Mouse (Mus musculus) left cerebral cortex, postnatal 4 days (tissue): ENCODE results near the gene Gnb4. TPM values are rescaled to one million over a fixed set of nuclear protein-coding genes. Genes with fewer than 3 reads are reported as not detected.

Experiments
- total RNA-seq, 2 experiments: library from RNA; stranded (reverse); gene quantifications; 2 replicates each; pipeline ENCODE4 v1.2.3; 2021

The Gnb4 gene
- total RNA-seq, 2 experiments from 2014 or later = 148 to 154 TPM

Other genes with a start within 250 kb of the Gnb4 start
- 10 to 100 TPM; 54.1 to 62.3 TPM for gene Pik3ca, start 218.9 kb downstream of the Gnb4 start, total RNA-seq
- gene Kcnmb3, start 124.4 kb downstream of the Gnb4 start, total RNA-seq = under 1 TPM in 1 of 2 experiments, not detected in 1; 0.60 TPM
- 10 to 100 TPM; 55.2 to 60.8 TPM for gene Zfp639, start 106.3 kb downstream of the Gnb4 start, total RNA-seq
- gene Mfn1, start 87.1 kb downstream of the Gnb4 start, total RNA-seq = 100 to 1,000 TPM; 102 to 128 TPM
- 10 to 100 TPM; 21.6 to 23.9 TPM for gene Actl6a, start 89.7 kb upstream of the Gnb4 start, total RNA-seq
- 100 to 1,000 TPM; 140 to 145 TPM for gene Ndufb5, start 120.4 kb upstream of the Gnb4 start, total RNA-seq
- gene Mrpl47, start 121.0 kb upstream of the Gnb4 start, total RNA-seq = 10 to 100 TPM; 21.4 to 24.0 TPM
- gene Usp13, start 201.0 kb upstream of the Gnb4 start, total RNA-seq = 10 to 100 TPM; 25.3 to 28.5 TPM